Mouse (Mus musculus): ENCODE data around the gene Kif24.

The Kif24 gene

GRCm38 (mm10) chr4:41464345-41465286, at the start of gene Kif24, which contains the start of gene Nudt2:
Gene Kif24, minus strand, starts transcription at chr4:41464887.
Gene Nudt2, plus strand, starts transcription at chr4:41465151.
- peak; percentile 97 to 98 for DNase-seq (ENCODE audit: low spot score in 2 of 2)

GRCm38 (mm10) chr4:41513714-41514113, 49.0 kb upstream of the Kif24 start:
- DNase-seq (ENCODE audit: low spot score in 2 of 2), result no peak

- DNase-seq (ENCODE audit: low spot score in 2 of 2), result no peak
Observed at GRCm38 (mm10) chr4:41513309-41513708, 48.6 kb upstream of the Kif24 start.

GRCm38 (mm10) chr4:41507998-41508397, 43.3 kb upstream of the Kif24 start:
- no peak for DNase-seq (ENCODE audit: low spot score in 2 of 2)

- DNase-seq (ENCODE audit: low spot score in 2 of 2), result no peak
Observed at GRCm38 (mm10) chr4:41507326-41507924, 42.7 kb upstream of the Kif24 start.

- DNase-seq (ENCODE audit: low spot score in 2 of 2), result peak; percentile 80 to 81
Observed at GRCm38 (mm10) chr4:41506906-41507305, 42.2 kb upstream of the Kif24 start.

GRCm38 (mm10) chr4:41506156-41506555, 41.5 kb upstream of the Kif24 start:
- peak in 1 of 2 experiments; percentile 65 for DNase-seq (ENCODE audit: low spot score in 2 of 2)

GRCm38 (mm10) chr4:41505131-41505551, 40.5 kb upstream of the Kif24 start:
- DNase-seq (ENCODE audit: low spot score in 2 of 2), result no peak

GRCm38 (mm10) chr4:41504325-41504724, 39.6 kb upstream of the Kif24 start:
- DNase-seq (ENCODE audit: low spot score in 2 of 2), result no peak

- DNase-seq (ENCODE audit: low spot score in 2 of 2), result peak; percentile 93
Observed at GRCm38 (mm10) chr4:41502986-41503412, 38.3 kb upstream of the Kif24 start, which contains the start of gene AI464131. Gene AI464131, minus strand, starts transcription at chr4:41503076.

- no peak for DNase-seq (ENCODE audit: low spot score in 2 of 2)
Observed at GRCm38 (mm10) chr4:41502171-41502940, 37.7 kb upstream of the Kif24 start.

GRCm38 (mm10) chr4:41500787-41501186, 36.1 kb upstream of the Kif24 start:
- DNase-seq (ENCODE audit: low spot score in 2 of 2), result no peak

GRCm38 (mm10) chr4:41499619-41500018, 34.9 kb upstream of the Kif24 start:
- no peak for DNase-seq (ENCODE audit: low spot score in 2 of 2)

- DNase-seq (ENCODE audit: low spot score in 2 of 2), result no peak
Observed at GRCm38 (mm10) chr4:41498921-41499391, 34.3 kb upstream of the Kif24 start.

- DNase-seq (ENCODE audit: low spot score in 2 of 2), result no peak
Observed at GRCm38 (mm10) chr4:41497995-41498845, 33.5 kb upstream of the Kif24 start.

GRCm38 (mm10) chr4:41497579-41497978, 32.9 kb upstream of the Kif24 start:
- DNase-seq (ENCODE audit: low spot score in 2 of 2), result no peak

GRCm38 (mm10) chr4:41497046-41497445, 32.4 kb upstream of the Kif24 start:
- DNase-seq (ENCODE audit: low spot score in 2 of 2), result no peak

GRCm38 (mm10) chr4:41495850-41496249, 31.2 kb upstream of the Kif24 start:
- DNase-seq (ENCODE audit: low spot score in 2 of 2), result peak in 1 of 2 experiments; percentile 68

- no peak for DNase-seq (ENCODE audit: low spot score in 2 of 2)
Observed at GRCm38 (mm10) chr4:41495076-41495475, 30.4 kb upstream of the Kif24 start.

- no peak for DNase-seq (ENCODE audit: low spot score in 2 of 2)
Observed at GRCm38 (mm10) chr4:41494378-41494777, 29.7 kb upstream of the Kif24 start.

Data from frontal cortex, postnatal 36 days (tissue).